Mouse (Mus musculus): Measurements from ENCODE around the gene Chn1. TPM values are rescaled to one million over a fixed set of nuclear protein-coding genes. Genes with fewer than 3 reads are reported as not detected.
"Not testable (repeated sequence)": the region's sequence is repeated elsewhere in the genome, so short reads cannot be mapped to it uniquely, and the experiment has no call there.

Chn1 gene
- under 1 TPM in 1 of 26 experiments, not detected in 25; 0.85 TPM for total RNA-seq (2018; cell fraction: chromatin; rRNA removed)
- total RNA-seq (2018; cell fraction: cytosol; rRNA removed), result not detected
- not detected for total RNA-seq (2018; cell fraction: nucleus; rRNA removed)
- polyA plus RNA-seq (2018), result not detected in 3 replicates

GRCm38 (mm10) chr2:73774786-73775682 is at the start of gene Chn1:
TSS of gene Chn1 (minus strand) at chr2:73775346.
- no peak within 1 kb of the TSS for H3K4me3 ChIP-seq (ENCODE audit: inconsistent target)

GRCm38 (mm10) chr2:73818742-73819141 is 43.6 kb upstream of the Chn1 start:
- Histone ChIP-seq H3K27ac (no peak overlapping the region), H3K4me3 (ENCODE audit: inconsistent target) (no peak overlapping the region), H3K79me2 (ENCODE audit: inconsistent target) (no peaks in the 10 kb centered on the region), H3K36me3 (ENCODE audit: inconsistent target) (peaks cover 35% of the 10 kb centered on the region; the same call in 1 of the 2 replicates)
- WGBS (ENCODE audit: missing documents), result 70% methylated on average over 4 of the region's 4 CpGs

More at GRCm38 (mm10) chr2:73774786-73775682, at the start of gene Chn1:
- no peaks in the 10 kb centered on the region for H3K79me2 ChIP-seq (ENCODE audit: inconsistent target)
- under 1% methylated on average over 113 of the region's 131 CpGs for WGBS (ENCODE audit: missing documents)
- H3K36me3 ChIP-seq (ENCODE audit: inconsistent target), result no peaks in the 10 kb centered on the region
- H3K27ac ChIP-seq, result no peak within 1 kb of the TSS

DNA sequence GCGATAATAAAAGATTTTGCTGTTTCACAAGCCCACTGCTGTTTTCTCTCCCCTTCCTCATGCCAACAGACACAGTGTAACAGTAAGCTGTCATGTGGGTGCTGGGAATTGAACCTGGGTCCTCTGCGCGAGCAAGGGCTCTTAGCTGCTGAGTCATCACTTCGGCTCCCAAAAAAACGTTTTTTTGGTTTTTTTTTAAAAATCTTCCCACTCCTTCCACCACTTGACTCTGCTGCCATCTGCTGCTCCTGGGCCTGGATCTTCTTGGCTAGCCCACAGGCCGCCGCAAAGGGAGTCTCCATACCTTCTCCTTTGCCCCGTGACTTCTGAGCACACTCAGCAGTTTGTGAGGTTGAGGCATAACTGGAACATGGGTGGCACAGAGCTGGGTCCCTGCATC is 32.5 kb upstream of the Chn1 start:
- no peaks in the 10 kb centered on the region for H3K79me2 ChIP-seq (ENCODE audit: inconsistent target)
- WGBS (ENCODE audit: missing documents), result 87% methylated on average over 8 of the region's 8 CpGs
- no peak overlapping the region for H3K27ac ChIP-seq
- H3K36me3 ChIP-seq (ENCODE audit: inconsistent target), result no peaks in the 10 kb centered on the region
- H3K4me3 ChIP-seq (ENCODE audit: inconsistent target), result no peak overlapping the region

DNA sequence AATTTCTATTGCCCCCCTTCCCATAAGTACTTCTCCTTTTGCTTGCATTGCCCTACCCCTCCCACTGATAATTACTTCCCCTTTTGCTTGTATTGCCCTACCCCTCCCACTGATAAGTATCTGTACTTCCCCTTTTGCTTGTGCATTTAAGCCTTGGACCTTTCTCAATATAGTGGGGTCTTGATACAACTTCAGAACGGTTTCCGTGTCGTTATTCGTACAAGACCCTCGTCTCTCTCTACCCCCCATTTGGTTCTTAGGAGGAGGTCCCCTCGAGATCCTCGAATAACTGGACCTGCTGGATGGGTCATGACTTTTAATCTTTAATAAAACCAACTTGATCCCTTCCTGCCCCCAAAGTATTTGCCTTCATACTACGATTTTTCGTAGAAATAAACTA is 25.0 kb upstream of the Chn1 start:
- WGBS (ENCODE audit: missing documents), result 97% methylated on average over 4 of the region's 9 CpGs
- not testable (repeated sequence) for H3K27ac ChIP-seq; H3K79me2 ChIP-seq (ENCODE audit: inconsistent target); H3K36me3 ChIP-seq (ENCODE audit: inconsistent target); H3K4me3 ChIP-seq (ENCODE audit: inconsistent target)

DNA sequence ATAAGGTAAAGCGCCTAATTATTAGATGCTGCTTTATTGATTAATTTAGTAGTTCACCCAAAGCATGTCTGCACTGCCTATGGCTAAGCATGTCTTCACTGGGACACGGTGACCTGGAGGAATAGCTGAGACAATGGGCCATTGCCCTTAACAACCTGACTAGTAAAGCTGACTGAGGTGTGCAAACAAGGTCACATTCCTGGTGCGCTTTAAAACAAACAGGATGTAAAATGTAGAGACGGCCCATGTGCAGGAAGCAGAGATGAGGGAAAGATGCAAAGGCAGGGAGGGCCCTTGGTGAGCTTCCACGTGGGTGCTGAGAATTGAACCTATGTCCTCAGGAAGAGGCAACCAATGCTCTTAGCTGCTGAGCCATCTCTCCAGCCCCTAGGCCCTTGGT is 23.6 kb upstream of the Chn1 start:
- Histone ChIP-seq H3K4me3 (ENCODE audit: inconsistent target) (no peak overlapping the region), H3K36me3 (ENCODE audit: inconsistent target) (no peaks in the 10 kb centered on the region), H3K79me2 (ENCODE audit: inconsistent target) (no peaks in the 10 kb centered on the region), H3K27ac (no peak overlapping the region)
- 72% methylated on average over 5 of the region's 5 CpGs for WGBS (ENCODE audit: missing documents)

DNA sequence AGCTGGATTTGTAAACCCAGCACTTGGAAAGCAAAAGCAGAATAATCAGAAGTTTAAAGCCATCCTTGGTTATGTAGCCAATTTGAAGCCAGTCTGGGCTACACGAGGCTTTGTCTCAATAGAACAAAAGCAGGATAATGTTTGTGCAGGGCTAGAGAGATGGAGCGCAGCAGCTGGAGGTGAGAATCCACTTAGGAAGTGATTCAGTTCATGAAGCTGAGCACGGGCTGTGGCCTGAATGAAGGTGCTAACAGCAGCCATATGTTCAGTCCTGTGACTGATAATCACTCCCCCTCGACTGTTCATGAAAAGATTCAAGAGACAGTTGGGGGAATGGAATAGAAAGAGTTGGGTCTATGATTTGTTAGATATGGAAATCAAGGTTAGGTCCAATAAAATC is 23.0 kb upstream of the Chn1 start:
- H3K36me3 ChIP-seq (ENCODE audit: inconsistent target), result no peaks in the 10 kb centered on the region
- H3K4me3 ChIP-seq (ENCODE audit: inconsistent target), result no peak overlapping the region
- H3K79me2 ChIP-seq (ENCODE audit: inconsistent target), result no peaks in the 10 kb centered on the region
- 69% methylated on average over 4 of the region's 4 CpGs for WGBS (ENCODE audit: missing documents)
- H3K27ac ChIP-seq, result no peak overlapping the region

DNA sequence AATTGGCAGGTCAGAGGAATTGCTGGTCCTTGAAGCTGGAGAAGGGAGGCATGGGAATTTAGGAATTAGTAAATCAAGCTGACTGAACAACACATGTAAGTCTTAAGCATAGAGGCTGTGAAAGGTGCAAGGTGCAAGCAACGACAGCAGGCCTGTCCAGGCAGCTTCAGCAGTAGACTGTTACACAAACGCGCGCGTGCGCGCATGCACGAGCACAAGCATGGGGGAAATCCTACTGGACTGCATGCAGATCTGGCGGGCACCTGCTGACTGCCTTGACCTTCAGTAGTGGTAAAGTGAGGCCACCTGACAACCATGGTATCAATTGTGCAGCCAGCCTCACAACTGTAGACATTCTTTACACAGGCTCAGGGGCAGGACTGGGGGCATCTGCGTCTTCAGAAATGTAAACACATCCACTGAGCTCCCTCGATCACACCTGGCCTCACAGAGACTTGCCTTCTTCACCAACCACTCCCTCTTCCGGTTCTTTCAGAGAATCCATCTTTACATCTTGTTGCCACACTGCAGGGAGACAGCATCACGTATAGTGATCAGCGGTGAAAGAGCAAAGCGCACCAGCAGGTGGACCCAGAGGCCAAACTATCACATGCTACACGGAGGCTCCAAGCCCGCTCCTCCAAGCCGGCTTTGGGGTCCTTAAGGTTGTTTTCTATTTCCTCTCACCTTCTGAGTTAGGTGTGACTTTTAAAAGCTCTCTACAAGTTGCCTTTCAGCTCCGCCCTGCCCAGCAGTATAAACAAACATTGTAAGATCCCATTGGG is 16.9 kb upstream of the Chn1 start:
- Histone ChIP-seq H3K79me2 (ENCODE audit: inconsistent target) (no peaks in the 10 kb centered on the region), H3K36me3 (ENCODE audit: inconsistent target) (no peaks in the 10 kb centered on the region), H3K27ac (no peak overlapping the region), H3K4me3 (ENCODE audit: inconsistent target) (no peak overlapping the region)
- WGBS (ENCODE audit: missing documents), result 65% methylated on average over 19 of the region's 19 CpGs

GRCm38 (mm10) chr2:73790332-73790731 is 15.2 kb upstream of the Chn1 start:
- 90% methylated on average over 2 of the region's 2 CpGs for WGBS (ENCODE audit: missing documents)

DNA sequence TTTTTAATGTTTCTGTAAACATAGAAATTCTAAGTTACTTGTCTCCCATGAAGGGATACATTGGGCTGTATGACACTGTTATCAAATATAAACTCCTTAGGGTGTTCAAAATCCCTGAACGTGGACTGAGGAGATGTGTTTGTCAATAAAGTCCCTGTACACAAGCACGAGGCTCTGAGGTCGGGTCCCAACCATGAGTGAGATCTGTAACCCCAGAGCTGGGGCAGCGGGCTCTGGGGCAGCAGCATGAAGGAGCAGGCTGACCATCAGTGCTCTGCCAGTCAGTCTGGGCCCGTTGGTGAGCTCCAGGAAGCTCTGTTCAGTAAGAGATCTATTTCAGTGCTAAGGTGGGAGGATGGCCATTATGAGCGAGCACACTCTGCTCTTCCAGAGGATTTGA is 13.2 kb upstream of the Chn1 start:
- H3K79me2 ChIP-seq (ENCODE audit: inconsistent target), result no peaks in the 10 kb centered on the region
- H3K27ac ChIP-seq, result no peak overlapping the region
- WGBS (ENCODE audit: missing documents), result 79% methylated on average over 6 of the region's 6 CpGs
- no peak overlapping the region for H3K4me3 ChIP-seq (ENCODE audit: inconsistent target)
- no peaks in the 10 kb centered on the region for H3K36me3 ChIP-seq (ENCODE audit: inconsistent target)

More at GRCm38 (mm10) chr2:73790332-73790731, 15.2 kb upstream of the Chn1 start:
- Histone ChIP-seq H3K4me3 (ENCODE audit: inconsistent target) (no peak overlapping the region), H3K36me3 (ENCODE audit: inconsistent target) (no peaks in the 10 kb centered on the region), H3K27ac (no peak overlapping the region), H3K79me2 (ENCODE audit: inconsistent target) (no peaks in the 10 kb centered on the region)

DNA sequence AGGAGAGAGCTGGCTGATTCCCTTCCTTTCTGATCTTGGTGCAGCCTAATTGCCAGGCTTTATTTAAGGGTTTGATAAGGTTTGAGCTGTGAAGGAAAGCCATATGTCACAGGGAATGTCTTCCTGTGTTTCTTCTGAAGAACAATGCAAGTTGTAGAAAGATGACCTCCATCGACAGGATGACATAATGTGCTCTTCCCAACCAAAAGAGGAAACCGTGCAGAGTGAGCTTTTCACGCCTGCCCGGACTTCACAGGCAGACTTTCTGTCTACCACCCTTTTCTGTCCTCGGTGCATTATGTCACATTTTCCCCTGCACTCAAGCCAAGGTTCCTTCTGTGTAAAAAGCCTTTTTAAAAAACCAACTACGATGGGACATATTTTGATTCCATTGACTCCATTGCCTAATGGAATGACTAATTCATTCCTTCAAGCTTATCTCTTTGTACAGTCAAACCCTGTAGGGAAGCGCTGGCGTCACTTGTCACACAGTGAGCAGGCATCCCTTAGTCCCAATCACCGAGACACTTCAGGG is 7.3 kb upstream of the Chn1 start:
- Histone ChIP-seq H3K4me3 (ENCODE audit: inconsistent target) (no peak overlapping the region), H3K36me3 (ENCODE audit: inconsistent target) (no peaks in the 10 kb centered on the region), H3K27ac (no peak overlapping the region), H3K79me2 (ENCODE audit: inconsistent target) (no peaks in the 10 kb centered on the region)
- 26% methylated on average over 9 of the region's 9 CpGs for WGBS (ENCODE audit: missing documents)

GRCm38 (mm10) chr2:73780321-73781010 is 5.3 kb upstream of the Chn1 start:
- no peaks in the 10 kb centered on the region for H3K79me2 ChIP-seq (ENCODE audit: inconsistent target)

GRCm38 (mm10) chr2:73779796-73780195 is 4.7 kb upstream of the Chn1 start:
- H3K79me2 ChIP-seq (ENCODE audit: inconsistent target), result no peaks in the 10 kb centered on the region
- H3K36me3 ChIP-seq (ENCODE audit: inconsistent target), result no peaks in the 10 kb centered on the region
- 71% methylated on average over 6 of the region's 7 CpGs for WGBS (ENCODE audit: missing documents)
- no peak overlapping the region for H3K4me3 ChIP-seq (ENCODE audit: inconsistent target)
- no peak overlapping the region for H3K27ac ChIP-seq

More at GRCm38 (mm10) chr2:73780321-73781010, 5.3 kb upstream of the Chn1 start:
- Histone ChIP-seq H3K36me3 (ENCODE audit: inconsistent target) (no peaks in the 10 kb centered on the region), H3K4me3 (ENCODE audit: inconsistent target) (no peak overlapping the region), H3K27ac (no peak overlapping the region)
- WGBS (ENCODE audit: missing documents), result 90% methylated on average over 14 of the region's 14 CpGs

- Histone ChIP-seq H3K36me3 (ENCODE audit: inconsistent target) (no peaks in the 10 kb centered on the region), H3K4me3 (ENCODE audit: inconsistent target) (no peak overlapping the region), H3K79me2 (ENCODE audit: inconsistent target) (no peaks in the 10 kb centered on the region), H3K27ac (no peak overlapping the region)
- 82% methylated on average over 4 of the region's 4 CpGs for WGBS (ENCODE audit: missing documents)
Observed at GRCm38 (mm10) chr2:73779016-73779595, 4.0 kb upstream of the Chn1 start.

DNA sequence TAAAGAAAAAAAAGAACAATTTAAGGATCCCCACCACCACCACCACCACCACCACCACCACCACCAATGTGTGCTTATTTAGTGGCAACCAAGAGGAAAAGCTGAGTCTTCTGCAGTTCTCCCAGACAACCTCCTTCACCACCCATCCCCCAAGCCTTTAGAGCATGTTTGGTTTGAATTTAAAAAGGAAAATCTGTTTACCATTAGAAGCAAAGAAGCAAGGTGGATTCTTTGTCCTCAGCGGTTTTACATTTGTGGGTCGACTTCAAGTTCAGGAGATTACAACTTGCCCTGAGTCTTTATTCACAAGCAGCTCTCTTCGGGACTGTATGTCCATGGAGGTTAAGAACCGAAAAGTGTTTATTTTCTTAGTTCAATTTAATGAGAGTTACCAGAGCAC is 1.8 kb upstream of the Chn1 start:
- Histone ChIP-seq H3K27ac (no peak overlapping the region), H3K4me3 (ENCODE audit: inconsistent target) (no peak overlapping the region), H3K36me3 (ENCODE audit: inconsistent target) (no peaks in the 10 kb centered on the region), H3K79me2 (ENCODE audit: inconsistent target) (no peaks in the 10 kb centered on the region)
- WGBS (ENCODE audit: missing documents), result 53% methylated on average over 4 of the region's 4 CpGs
